Mouse (Mus musculus) megakaryocyte, embryonic 14.5 days (primary cell): ENCODE results near the gene Ubr7.

ENCODE experiments used
- FLI1 ChIP-seq: IDR thresholded peaks from 2 replicates; pipeline ENCODE4 v1.6.1; 2012; ENCODE audit warnings: low read length, inconsistent platforms, mixed read lengths
- GATA1 ChIP-seq: IDR thresholded peaks from 3 replicates; pipeline ENCODE4 v1.6.1; 2012; ENCODE audit warnings: mixed read lengths, low read length, inconsistent platforms, borderline replicate concordance

DNA sequence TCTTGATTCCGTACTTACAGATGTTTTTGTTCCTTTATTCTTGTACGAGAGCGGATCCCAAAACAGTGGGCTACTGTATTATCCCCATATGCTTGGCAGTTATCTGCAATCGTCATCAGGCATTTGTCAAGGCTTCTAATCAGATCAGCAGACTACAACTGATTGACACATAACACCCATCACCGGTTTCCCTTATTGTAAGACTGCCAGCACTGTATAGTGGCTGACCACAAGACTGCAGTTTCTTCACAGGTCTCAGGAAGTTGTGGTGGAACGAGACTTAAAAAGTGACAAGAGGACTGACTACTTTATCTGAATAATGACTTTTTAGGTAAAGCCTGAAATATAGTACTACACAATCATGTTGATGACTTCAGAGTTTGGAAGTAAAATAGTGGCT lies 12.9 kb upstream of the Ubr7 start:
- no peak; the same call in 2 of the 3 replicates for TF ChIP-seq GATA1
- TF ChIP-seq FLI1, result no peak
